Mouse (Mus musculus) hindbrain, embryonic 15.5 days (tissue): ENCODE measurements at regions not wholly inside any gene's neighbourhood (a gene's known extent, or its start where the extent isn't known, plus 50 kb on each side); places are given as distances from the start of the nearest gene placed in this dataset.

Experiments
- ATAC-seq: fragments of 200-750 bp; cut with Nextera tagmentation; 2 replicates; pipeline ENCODE4 v1.8.0; 2017; ENCODE audit warnings: low read depth, moderate number of reproducible peaks, moderate TSS enrichment; ENCODE audit not compliant: low FRiP score
- H3K27ac ChIP-seq: fragments of 300-500 bp; sonication (generic); replicated peaks from 2 replicates; pipeline ENCODE4 v1.5.1; 2015; ENCODE audit warnings: mild to moderate bottlenecking, inconsistent platforms
- H3K27me3 ChIP-seq: fragments of 300-500 bp; sonication (generic); 2 replicates; pipeline ENCODE4 v1.6.1; 2015; ENCODE audit warnings: control low read depth, inconsistent platforms
- H3K36me3 ChIP-seq: fragments of 300-500 bp; sonication (generic); 2 replicates; pipeline ENCODE4 v1.6.1; 2015; ENCODE audit warnings: control low read depth, inconsistent platforms
- H3K4me1 ChIP-seq: fragments of 300-500 bp; sonication (generic); replicated peaks from 2 replicates; pipeline ENCODE4 v1.6.1; 2015; ENCODE audit warnings: control low read depth, inconsistent platforms
- H3K4me2 ChIP-seq: fragments of 300-500 bp; sonication (generic); 2 replicates; pipeline ENCODE4 v1.6.1; 2015; ENCODE audit warnings: moderate library complexity, mild to moderate bottlenecking, inconsistent platforms
- H3K4me3 ChIP-seq: fragments of 300-500 bp; sonication (generic); 2 replicates; pipeline ENCODE4 v1.5.1; 2015; ENCODE audit warnings: mild to moderate bottlenecking, inconsistent platforms
- H3K9ac ChIP-seq: fragments of 300-500 bp; sonication (generic); 2 replicates; pipeline ENCODE4 v1.6.1; 2015; ENCODE audit warnings: inconsistent platforms
- H3K9me3 ChIP-seq: fragments of 300-500 bp; sonication (generic); 2 replicates; pipeline ENCODE4 v1.6.1; 2016; ENCODE audit warnings: control low read depth, inconsistent platforms
- WGBS: fragments of 180-500 bp; shearing (Covaris S2); methylation state at CpG from one replicate; pipeline ENCODE4 v1.1.7; 2015; 5-methylcytosine and 5-hydroxymethylcytosine counted together

GRCm38 (mm10) chr13:16320392-16320791 lies 308.7 kb downstream of the Inhba start:
- H3K9me3 ChIP-seq, result no peaks in the 10 kb centered on the region
- WGBS, result 79% methylated on average over 4 of the region's 4 CpGs
- H3K4me3 ChIP-seq, result no peak overlapping the region
- H3K36me3 ChIP-seq, result no peaks in the 10 kb centered on the region
- no peak for ATAC-seq
- no peak overlapping the region for H3K27ac ChIP-seq
- no peak overlapping the region for H3K4me2 ChIP-seq
- H3K4me1 ChIP-seq, result no peaks in the 10 kb centered on the region
- H3K27me3 ChIP-seq, result no peaks in the 10 kb centered on the region
- no peak overlapping the region for H3K9ac ChIP-seq

DNA sequence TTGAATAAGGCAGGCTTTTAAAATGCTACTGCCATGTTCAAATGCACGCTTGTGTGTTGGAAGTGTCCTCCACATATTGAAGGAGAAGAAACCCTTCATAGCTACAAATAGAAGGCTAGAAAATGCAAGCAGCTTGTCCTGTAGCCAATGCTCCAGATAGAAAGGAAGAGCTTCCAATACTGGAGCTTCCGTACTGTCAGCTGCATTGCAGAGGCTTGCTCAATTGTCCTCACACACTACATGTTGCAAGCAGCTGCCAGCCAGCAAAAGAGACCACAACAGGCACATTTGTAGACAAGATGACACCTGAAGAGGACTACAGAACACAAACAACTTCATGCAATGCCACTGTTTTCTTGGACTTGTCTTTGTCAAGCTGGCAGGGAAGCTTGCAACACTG lies 314.0 kb downstream of the Inhba start:
- no peak overlapping the region for H3K9ac ChIP-seq

GRCm38 (mm10) chr13:16341727-16342126 lies 330.1 kb downstream of the Inhba start:
- Histone ChIP-seq H3K4me3 (no peak overlapping the region), H3K27me3 (no peaks in the 10 kb centered on the region), H3K27ac (no peak overlapping the region), H3K9me3 (no peaks in the 10 kb centered on the region), H3K36me3 (no peaks in the 10 kb centered on the region), H3K4me1 (no peaks in the 10 kb centered on the region), H3K4me2 (no peak overlapping the region), H3K9ac (no peak overlapping the region)
- WGBS, result 88% methylated on average over 1 of the region's 1 CpGs
- ATAC-seq, result no peak

More for the DNA sequence above, 314.0 kb downstream of the Inhba start:
- H3K4me2 ChIP-seq, result no peak overlapping the region
- no peaks in the 10 kb centered on the region for H3K9me3 ChIP-seq
- H3K27ac ChIP-seq, result no peak overlapping the region
- no peaks in the 10 kb centered on the region for H3K36me3 ChIP-seq
- H3K27me3 ChIP-seq, result no peaks in the 10 kb centered on the region
- H3K4me1 ChIP-seq, result no peaks in the 10 kb centered on the region
- no peak for ATAC-seq
- H3K4me3 ChIP-seq, result no peak overlapping the region
- WGBS, result 81% methylated on average over 2 of the region's 2 CpGs

DNA sequence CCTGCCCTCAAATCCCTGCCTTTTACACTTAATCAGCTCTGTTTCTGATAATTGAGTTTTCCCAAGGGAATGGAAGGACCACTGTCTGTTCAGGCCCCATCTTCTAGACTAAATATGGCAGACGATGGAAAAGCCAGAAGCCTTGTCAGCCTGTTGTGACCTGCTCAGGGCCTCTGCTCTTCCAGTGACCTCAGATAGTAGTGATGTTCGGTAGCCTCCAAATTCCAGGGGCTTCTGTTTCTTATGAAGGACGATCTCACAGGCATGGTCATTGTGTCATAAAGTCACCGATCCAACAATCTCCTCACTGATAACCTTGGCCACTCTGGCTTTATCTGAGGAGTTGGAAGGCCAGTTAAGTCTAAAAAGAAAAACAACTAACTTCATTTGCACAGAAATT lies 330.5 kb downstream of the Inhba start:
- H3K27ac ChIP-seq, result no peak overlapping the region
- H3K4me3 ChIP-seq, result no peak overlapping the region
- H3K27me3 ChIP-seq, result no peaks in the 10 kb centered on the region
- H3K9me3 ChIP-seq, result no peaks in the 10 kb centered on the region
- no peak overlapping the region for H3K9ac ChIP-seq
- WGBS, result 91% methylated on average over 4 of the region's 4 CpGs
- no peaks in the 10 kb centered on the region for H3K4me1 ChIP-seq
- no peak for ATAC-seq
- H3K36me3 ChIP-seq, result no peaks in the 10 kb centered on the region
- no peak overlapping the region for H3K4me2 ChIP-seq

- no peaks in the 10 kb centered on the region for H3K4me1 ChIP-seq
- H3K36me3 ChIP-seq, result no peaks in the 10 kb centered on the region
- H3K4me2 ChIP-seq, result no peak overlapping the region
- WGBS, result 82% methylated on average over 4 of the region's 4 CpGs
- no peaks in the 10 kb centered on the region for H3K9me3 ChIP-seq
- no peak overlapping the region for H3K4me3 ChIP-seq
- ATAC-seq, result no peak
- H3K9ac ChIP-seq, result no peak overlapping the region
- H3K27ac ChIP-seq, result no peak overlapping the region
- no peaks in the 10 kb centered on the region for H3K27me3 ChIP-seq
Measured at GRCm38 (mm10) chr13:16343280-16343945, 331.8 kb downstream of the Inhba start.

DNA sequence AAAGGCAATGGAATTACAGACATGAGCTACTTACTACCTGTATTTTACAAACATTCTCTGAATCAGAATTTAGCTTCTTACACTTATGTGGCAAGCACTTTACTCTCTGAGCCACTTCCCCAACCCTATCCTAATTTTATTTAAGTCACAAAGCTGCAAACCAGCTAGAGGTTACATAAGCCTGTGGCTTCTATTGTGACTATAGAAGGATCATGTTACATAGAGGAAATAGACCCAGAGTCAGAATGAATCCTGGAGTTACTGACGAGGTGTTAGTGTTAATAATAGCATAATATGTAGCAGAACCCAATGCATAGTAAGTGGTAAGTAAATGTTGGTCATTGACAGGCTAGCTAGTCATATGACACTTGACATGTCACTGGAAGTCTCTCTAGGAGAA lies 337.7 kb downstream of the Inhba start:
- 49% methylated on average over 1 of the region's 1 CpGs for WGBS
- Histone ChIP-seq H3K4me1 (no peaks in the 10 kb centered on the region), H3K4me2 (no peak overlapping the region), H3K4me3 (no peak overlapping the region), H3K9me3 (no peaks in the 10 kb centered on the region), H3K27ac (no peak overlapping the region), H3K27me3 (no peaks in the 10 kb centered on the region), H3K36me3 (no peaks in the 10 kb centered on the region), H3K9ac (no peak overlapping the region)
- ATAC-seq, result no peak

GRCm38 (mm10) chr13:16350061-16350460 lies 338.4 kb downstream of the Inhba start:
- Histone ChIP-seq H3K27me3 (no peaks in the 10 kb centered on the region), H3K4me2 (no peak overlapping the region), H3K9ac (no peak overlapping the region), H3K27ac (no peak overlapping the region), H3K4me3 (no peak overlapping the region), H3K36me3 (no peaks in the 10 kb centered on the region), H3K9me3 (no peaks in the 10 kb centered on the region), H3K4me1 (no peaks in the 10 kb centered on the region)
- no peak for ATAC-seq
- 90% methylated on average over 3 of the region's 3 CpGs for WGBS

DNA sequence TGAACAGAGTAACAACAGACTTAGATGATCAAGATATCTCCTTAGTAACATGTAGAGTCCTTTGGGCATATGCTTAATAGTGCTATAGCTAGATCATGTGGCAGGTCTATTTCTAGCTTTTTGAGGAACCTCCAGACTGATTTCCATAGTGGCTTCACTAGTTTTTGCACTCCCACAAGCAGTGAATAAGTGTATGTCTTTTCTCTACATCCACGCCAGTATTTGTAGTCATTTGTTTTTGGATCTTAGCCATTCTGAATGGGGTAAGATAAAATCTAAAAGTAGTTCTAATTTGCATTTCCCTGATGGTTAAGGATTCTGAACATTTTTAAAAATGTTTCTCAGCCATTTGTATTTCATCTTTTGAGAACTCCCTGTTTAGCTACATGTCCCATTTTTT lies 343.7 kb downstream of the Inhba start:
- H3K36me3 ChIP-seq, result no peaks in the 10 kb centered on the region
- no peak for ATAC-seq
- 93% methylated on average over 1 of the region's 1 CpGs for WGBS

GRCm38 (mm10) chr13:16379492-16379891 lies 367.8 kb downstream of the Inhba start:
- Histone ChIP-seq H3K9me3 (no peaks in the 10 kb centered on the region), H3K4me2 (no peak overlapping the region), H3K27ac (no peak overlapping the region), H3K4me1 (no peaks in the 10 kb centered on the region), H3K9ac (no peak overlapping the region), H3K36me3 (no peaks in the 10 kb centered on the region), H3K27me3 (no peaks in the 10 kb centered on the region), H3K4me3 (no peak overlapping the region)
- WGBS, result 93% methylated on average over 5 of the region's 5 CpGs
- no peak for ATAC-seq

More for the DNA sequence above, 343.7 kb downstream of the Inhba start:
- Histone ChIP-seq H3K27ac (no peak overlapping the region), H3K4me3 (no peak overlapping the region), H3K27me3 (no peaks in the 10 kb centered on the region), H3K4me1 (no peaks in the 10 kb centered on the region), H3K9ac (no peak overlapping the region), H3K9me3 (no peaks in the 10 kb centered on the region), H3K4me2 (no peak overlapping the region)

GRCm38 (mm10) chr13:16379949-16380348 lies 368.3 kb downstream of the Inhba start:
- 97% methylated on average over 2 of the region's 2 CpGs for WGBS
- Histone ChIP-seq H3K4me1 (no peaks in the 10 kb centered on the region), H3K27me3 (no peaks in the 10 kb centered on the region), H3K4me2 (no peak overlapping the region), H3K9me3 (no peaks in the 10 kb centered on the region), H3K4me3 (no peak overlapping the region), H3K9ac (no peak overlapping the region), H3K36me3 (no peaks in the 10 kb centered on the region), H3K27ac (no peak overlapping the region)
- ATAC-seq, result no peak

GRCm38 (mm10) chr13:16382936-16383511 lies 371.4 kb downstream of the Inhba start:
- no peaks in the 10 kb centered on the region for H3K27me3 ChIP-seq
- H3K27ac ChIP-seq, result no peak overlapping the region
- WGBS, result 84% methylated on average over 5 of the region's 5 CpGs
- H3K36me3 ChIP-seq, result no peaks in the 10 kb centered on the region
- H3K9ac ChIP-seq, result no peak overlapping the region
- H3K4me3 ChIP-seq, result no peak overlapping the region
- H3K4me2 ChIP-seq, result no peak overlapping the region
- H3K4me1 ChIP-seq, result no peaks in the 10 kb centered on the region
- H3K9me3 ChIP-seq, result no peaks in the 10 kb centered on the region
- no peak for ATAC-seq

DNA sequence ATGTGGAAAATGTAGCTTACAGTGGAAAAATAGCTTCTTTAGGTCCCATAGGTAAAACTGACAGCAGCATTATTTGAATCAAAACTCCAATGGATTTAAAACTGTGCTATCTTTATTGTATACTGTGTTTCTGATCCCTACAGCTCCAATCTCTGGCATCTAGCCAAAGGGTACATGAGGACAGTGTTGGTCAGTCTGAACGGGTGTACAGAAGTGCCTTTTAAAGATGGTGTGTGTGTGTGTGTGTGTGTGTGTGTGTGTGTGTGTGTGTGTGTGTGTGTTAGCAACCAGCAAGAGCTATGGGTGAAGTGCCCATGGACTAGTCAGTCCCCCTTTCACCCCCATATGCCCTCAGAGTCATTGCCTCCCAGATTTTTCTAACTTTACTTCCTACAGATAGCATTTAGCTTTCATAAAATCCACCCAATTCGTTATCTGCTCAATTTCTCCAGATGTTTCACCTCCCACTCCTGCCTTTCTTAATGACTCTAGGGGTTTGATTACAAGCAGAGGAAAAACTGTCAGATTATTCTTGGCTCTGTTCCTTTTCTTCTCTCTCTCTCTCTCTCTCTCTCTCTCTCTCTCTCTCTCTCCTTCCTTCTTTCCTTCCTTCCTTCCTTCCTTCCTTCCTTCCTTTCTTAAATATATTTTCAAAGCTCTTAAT lies 404.8 kb downstream of the Inhba start:
- Histone ChIP-seq H3K9ac (no peak overlapping the region), H3K36me3 (no peaks in the 10 kb centered on the region), H3K4me3 (no peak overlapping the region), H3K27me3 (no peaks in the 10 kb centered on the region), H3K4me1 (no peaks in the 10 kb centered on the region), H3K9me3 (no peaks in the 10 kb centered on the region), H3K27ac (no peak overlapping the region), H3K4me2 (no peak overlapping the region)
- ATAC-seq, result no peak
- 58% methylated on average over 2 of the region's 2 CpGs for WGBS
